Mouse (Mus musculus): ENCODE data around the gene Myl7. TPM values are rescaled to one million over a fixed set of nuclear protein-coding genes. Genes with fewer than 3 reads are reported as not detected.

Gene Myl7
- polyA plus RNA-seq, 1 experiment from 2014 or later = 673 TPM

GRCm38 (mm10) chr11:5855902-5856301, 42.7 kb downstream of the Myl7 start:
- Histone ChIP-seq H3K4me1 (replicated peaks; ENCODE audit: control insufficient read depth, insufficient read depth, low read length) (peaks cover 4% of the 10 kb centered on the region), H3K9me3 (ENCODE audit: control insufficient read depth, low read length) (no peaks in the 10 kb centered on the region), H3K27ac (ENCODE audit: low read length) (no peak overlapping the region), H3K4me2 (ENCODE audit: low read depth, low read length) (no peak overlapping the region), H3K9ac (ENCODE audit: low read length) (no peak overlapping the region), H3K27me3 (ENCODE audit: control insufficient read depth, insufficient read depth, low read depth, low read length) (no peaks in the 10 kb centered on the region; the same call in 1 of the 2 replicates), H3K4me3 (ENCODE audit: low read length) (no peak overlapping the region), H3K36me3 (ENCODE audit: control insufficient read depth, insufficient read depth, low read length) (no peaks in the 10 kb centered on the region)
- 37% methylated on average over 7 of the region's 7 CpGs for WGBS
- ATAC-seq (ENCODE audit: low read depth) = peak; percentile 30; the same call in 1 of the 2 replicates

GRCm38 (mm10) chr11:5855481-5855880, 43.1 kb downstream of the Myl7 start:
- Histone ChIP-seq H3K9ac (ENCODE audit: low read length) (no peak overlapping the region), H3K4me1 (replicated peaks; ENCODE audit: control insufficient read depth, insufficient read depth, low read length) (peaks cover 4% of the 10 kb centered on the region; the same call in 1 of the 2 replicates), H3K4me2 (ENCODE audit: low read depth, low read length) (no peak overlapping the region), H3K27me3 (ENCODE audit: control insufficient read depth, insufficient read depth, low read depth, low read length) (no peaks in the 10 kb centered on the region), H3K9me3 (ENCODE audit: control insufficient read depth, low read length) (no peaks in the 10 kb centered on the region), H3K4me3 (ENCODE audit: low read length) (no peak overlapping the region), H3K27ac (ENCODE audit: low read length) (no peak overlapping the region), H3K36me3 (ENCODE audit: control insufficient read depth, insufficient read depth, low read length) (no peaks in the 10 kb centered on the region)
- no peak for ATAC-seq (ENCODE audit: low read depth)

- H3K4me2 ChIP-seq (ENCODE audit: low read depth, low read length) = no peak overlapping the region
- no peak for ATAC-seq (ENCODE audit: low read depth)
- H3K4me1 ChIP-seq (replicated peaks; ENCODE audit: control insufficient read depth, insufficient read depth, low read length) = peaks cover 4% of the 10 kb centered on the region; the same call in 1 of the 2 replicates
- H3K36me3 ChIP-seq (ENCODE audit: control insufficient read depth, insufficient read depth, low read length) = no peaks in the 10 kb centered on the region
- H3K9me3 ChIP-seq (ENCODE audit: control insufficient read depth, low read length) = no peaks in the 10 kb centered on the region
- H3K4me3 ChIP-seq (ENCODE audit: low read length) = no peak overlapping the region
- no peak overlapping the region for H3K27ac ChIP-seq (ENCODE audit: low read length)
- 20% methylated on average over 1 of the region's 1 CpGs for WGBS
- no peaks in the 10 kb centered on the region for H3K27me3 ChIP-seq (ENCODE audit: control insufficient read depth, insufficient read depth, low read depth, low read length)
- no peak overlapping the region for H3K9ac ChIP-seq (ENCODE audit: low read length)
Measured at GRCm38 (mm10) chr11:5852314-5852713, 46.3 kb downstream of the Myl7 start.

DNA sequence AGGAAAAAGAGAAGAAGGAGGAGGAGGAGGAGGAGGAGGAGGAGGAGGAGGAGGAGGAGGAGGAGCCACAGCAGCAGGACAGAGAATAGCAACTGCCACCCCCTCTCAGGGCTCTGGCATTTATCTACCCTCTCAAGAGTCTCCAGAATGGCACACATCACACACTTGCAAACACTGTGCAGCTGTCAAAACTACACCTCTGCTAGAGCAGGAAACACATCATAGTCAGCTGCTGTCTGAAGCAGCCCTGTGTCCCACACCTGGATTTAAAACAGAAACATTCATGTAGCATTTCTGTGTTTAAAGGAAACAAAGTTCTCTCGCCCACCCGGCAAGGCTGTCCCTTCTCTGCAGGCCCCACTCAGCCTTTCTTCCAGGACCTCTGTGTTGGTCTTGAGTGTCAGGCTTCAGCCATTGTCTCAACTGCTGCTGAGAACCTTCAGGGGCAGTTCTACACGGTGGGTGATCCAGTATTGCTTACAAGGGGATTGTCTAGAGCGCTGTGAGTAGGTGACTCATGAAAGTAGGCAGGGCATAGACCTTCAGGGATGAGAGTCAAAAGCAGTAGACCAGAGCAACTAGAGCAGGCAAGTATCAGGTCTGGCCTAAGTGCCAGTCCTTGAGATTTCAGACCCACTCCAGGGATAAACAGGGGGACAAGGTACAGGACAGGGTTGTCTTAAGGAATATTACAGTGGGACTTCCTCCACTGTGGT, 47.4 kb downstream of the Myl7 start:
- 46% methylated on average over 4 of the region's 4 CpGs for WGBS
- Histone ChIP-seq H3K27me3 (ENCODE audit: control insufficient read depth, insufficient read depth, low read depth, low read length) (no peaks in the 10 kb centered on the region), H3K27ac (ENCODE audit: low read length) (no peak overlapping the region), H3K4me3 (ENCODE audit: low read length) (no peak overlapping the region), H3K36me3 (ENCODE audit: control insufficient read depth, insufficient read depth, low read length) (no peaks in the 10 kb centered on the region), H3K9ac (ENCODE audit: low read length) (no peak overlapping the region), H3K4me2 (ENCODE audit: low read depth, low read length) (no peak overlapping the region), H3K9me3 (ENCODE audit: control insufficient read depth, low read length) (no peaks in the 10 kb centered on the region), H3K4me1 (replicated peaks; ENCODE audit: control insufficient read depth, insufficient read depth, low read length) (peaks cover 4% of the 10 kb centered on the region; the same call in 1 of the 2 replicates)
- no peak for ATAC-seq (ENCODE audit: low read depth)

- H3K4me2 ChIP-seq (ENCODE audit: low read depth, low read length) = no peak overlapping the region
- 53% methylated on average over 5 of the region's 5 CpGs for WGBS
- no peak overlapping the region for H3K9ac ChIP-seq (ENCODE audit: low read length)
- H3K27me3 ChIP-seq (ENCODE audit: control insufficient read depth, insufficient read depth, low read depth, low read length) = no peaks in the 10 kb centered on the region
- no peak overlapping the region for H3K4me3 ChIP-seq (ENCODE audit: low read length)
- no peaks in the 10 kb centered on the region for H3K9me3 ChIP-seq (ENCODE audit: control insufficient read depth, low read length)
- peaks cover 4% of the 10 kb centered on the region; the same call in 1 of the 2 replicates for H3K4me1 ChIP-seq (replicated peaks; ENCODE audit: control insufficient read depth, insufficient read depth, low read length)
- H3K36me3 ChIP-seq (ENCODE audit: control insufficient read depth, insufficient read depth, low read length) = no peaks in the 10 kb centered on the region
- ATAC-seq (ENCODE audit: low read depth) = no peak
- no peak overlapping the region for H3K27ac ChIP-seq (ENCODE audit: low read length)
Measured at GRCm38 (mm10) chr11:5850452-5850851, 48.1 kb downstream of the Myl7 start.

DNA sequence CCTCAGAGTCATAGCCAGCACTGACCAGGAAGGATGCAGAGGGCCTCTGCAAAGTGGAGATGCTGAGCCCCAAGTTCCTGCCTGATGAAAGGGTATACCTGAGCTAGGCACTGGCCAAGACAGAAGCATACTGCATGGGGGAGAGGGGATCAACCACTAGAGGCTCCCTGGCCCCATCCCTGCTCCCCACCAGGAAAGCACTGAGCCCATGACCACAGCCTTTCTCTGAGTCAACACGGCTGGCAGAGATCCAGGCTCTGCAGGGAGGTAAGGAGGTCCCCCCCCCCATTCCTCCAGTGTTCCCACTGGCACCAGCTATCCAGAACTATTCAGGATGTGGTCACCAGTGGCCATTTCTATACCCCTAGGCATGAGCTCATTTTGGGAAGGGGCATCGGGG, 49.3 kb downstream of the Myl7 start:
- Histone ChIP-seq H3K36me3 (ENCODE audit: control insufficient read depth, insufficient read depth, low read length) (no peaks in the 10 kb centered on the region), H3K27ac (ENCODE audit: low read length) (no peak overlapping the region), H3K9me3 (ENCODE audit: control insufficient read depth, low read length) (no peaks in the 10 kb centered on the region), H3K9ac (ENCODE audit: low read length) (no peak overlapping the region), H3K4me2 (ENCODE audit: low read depth, low read length) (no peak overlapping the region), H3K4me3 (ENCODE audit: low read length) (no peak overlapping the region), H3K4me1 (replicated peaks; ENCODE audit: control insufficient read depth, insufficient read depth, low read length) (peaks cover 4% of the 10 kb centered on the region; the same call in 1 of the 2 replicates), H3K27me3 (ENCODE audit: control insufficient read depth, insufficient read depth, low read depth, low read length) (no peaks in the 10 kb centered on the region)
- 0 out of 2 replicates have a peak, but pooled peaks have one; percentile 24 for ATAC-seq (ENCODE audit: low read depth)
- WGBS = 57% methylated on average over 2 of the region's 2 CpGs

DNA sequence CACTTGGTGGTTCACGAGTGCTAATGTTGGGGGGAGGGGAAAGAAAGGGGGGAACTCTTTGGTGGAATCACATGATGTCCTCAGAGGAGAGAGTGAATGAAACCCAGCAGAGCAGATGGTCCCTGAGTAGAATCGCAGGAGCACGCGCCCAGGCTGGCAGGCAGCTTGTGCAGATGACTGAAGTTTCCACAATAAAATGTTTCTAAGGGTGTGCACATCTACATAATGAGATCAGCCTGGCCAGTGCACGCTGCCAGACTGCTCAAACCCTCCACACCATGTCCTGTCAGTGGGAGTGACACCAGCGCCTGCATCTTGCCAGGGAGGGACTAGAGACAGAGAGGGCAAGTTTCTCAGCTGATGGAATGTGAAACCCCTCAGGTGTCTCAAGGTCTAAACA, 49.8 kb downstream of the Myl7 start:
- Histone ChIP-seq H3K4me3 (ENCODE audit: low read length) (no peak overlapping the region), H3K4me2 (ENCODE audit: low read depth, low read length) (no peak overlapping the region), H3K9me3 (ENCODE audit: control insufficient read depth, low read length) (no peaks in the 10 kb centered on the region), H3K27me3 (ENCODE audit: control insufficient read depth, insufficient read depth, low read depth, low read length) (no peaks in the 10 kb centered on the region), H3K9ac (ENCODE audit: low read length) (no peak overlapping the region), H3K36me3 (ENCODE audit: control insufficient read depth, insufficient read depth, low read length) (no peaks in the 10 kb centered on the region), H3K27ac (ENCODE audit: low read length) (no peak overlapping the region), H3K4me1 (replicated peaks; ENCODE audit: control insufficient read depth, insufficient read depth, low read length) (peaks cover 4% of the 10 kb centered on the region; the same call in 1 of the 2 replicates)
- ATAC-seq (ENCODE audit: low read depth) = 0 out of 2 replicates have a peak, but pooled peaks have one; percentile 17
- WGBS = 65% methylated on average over 6 of the region's 6 CpGs

DNA sequence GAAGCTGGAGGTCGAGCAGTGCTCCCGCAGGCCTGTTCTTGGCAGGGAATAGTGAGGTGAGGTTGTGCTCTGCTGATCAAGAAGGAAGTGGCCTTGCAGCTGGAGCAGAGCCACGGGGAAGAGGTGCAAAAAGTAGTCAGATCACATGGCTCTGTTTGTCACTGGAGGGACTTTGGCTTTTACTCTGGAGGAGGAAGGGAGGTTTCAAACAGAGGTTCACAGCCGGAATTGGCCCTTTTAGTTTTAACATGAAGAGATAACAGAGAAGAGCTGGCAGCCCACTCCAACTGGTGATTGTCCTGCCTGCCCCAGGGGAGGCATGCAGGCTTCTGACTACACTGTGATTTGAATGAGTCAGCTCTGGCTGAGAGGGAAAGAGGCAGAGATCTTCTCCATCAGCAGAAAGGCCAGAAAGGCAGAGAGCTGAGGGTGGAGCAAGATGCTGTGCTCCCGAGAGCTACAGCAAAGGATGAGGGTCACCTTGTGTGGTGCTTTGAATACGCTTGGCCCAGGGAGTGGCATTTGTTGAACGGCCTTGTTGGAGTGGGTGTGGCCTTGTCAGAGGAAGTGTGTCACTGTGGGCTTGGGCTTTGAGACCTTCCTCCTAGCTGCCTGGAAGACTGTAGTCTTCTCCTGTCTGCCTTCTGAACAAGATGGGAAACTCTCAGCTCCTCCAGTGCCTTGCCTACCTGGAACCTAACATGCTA, 51.8 kb downstream of the Myl7 start:
- no peak overlapping the region for H3K9ac ChIP-seq (ENCODE audit: low read length)
- H3K9me3 ChIP-seq (ENCODE audit: control insufficient read depth, low read length) = no peaks in the 10 kb centered on the region; the same call in 1 of the 2 replicates
- no peak overlapping the region for H3K27ac ChIP-seq (ENCODE audit: low read length)
- H3K4me1 ChIP-seq (replicated peaks; ENCODE audit: control insufficient read depth, insufficient read depth, low read length) = no peaks in the 10 kb centered on the region; the same call in 1 of the 2 replicates
- no peaks in the 10 kb centered on the region for H3K36me3 ChIP-seq (ENCODE audit: control insufficient read depth, insufficient read depth, low read length)
- H3K27me3 ChIP-seq (ENCODE audit: control insufficient read depth, insufficient read depth, low read depth, low read length) = no peaks in the 10 kb centered on the region
- H3K4me2 ChIP-seq (ENCODE audit: low read depth, low read length) = no peak overlapping the region
- 56% methylated on average over 7 of the region's 7 CpGs for WGBS
- H3K4me3 ChIP-seq (ENCODE audit: low read length) = no peak overlapping the region
- no peak for ATAC-seq (ENCODE audit: low read depth)
